Mouse (Mus musculus) kidney, postnatal 4 days (tissue): ENCODE measurements at regions not wholly inside any gene's neighbourhood (a gene's known extent, or its start where the extent isn't known, plus 50 kb on each side); places are given as distances from the start of the nearest gene placed in this dataset.
A peak's percentile ranks its signal among the peaks of the same experiment; 100 is the strongest.
"Not testable (repeated sequence)": the region's sequence is repeated elsewhere in the genome, so short reads cannot be mapped to it uniquely, and the experiment has no call there.

Experiments used
- DNase-seq, 2 experiments: peaks; one replicate each; pipeline ENCODE4 v3.0.0; 2021; ENCODE audit warnings: mixed read lengths in 2 of 2

DNA sequence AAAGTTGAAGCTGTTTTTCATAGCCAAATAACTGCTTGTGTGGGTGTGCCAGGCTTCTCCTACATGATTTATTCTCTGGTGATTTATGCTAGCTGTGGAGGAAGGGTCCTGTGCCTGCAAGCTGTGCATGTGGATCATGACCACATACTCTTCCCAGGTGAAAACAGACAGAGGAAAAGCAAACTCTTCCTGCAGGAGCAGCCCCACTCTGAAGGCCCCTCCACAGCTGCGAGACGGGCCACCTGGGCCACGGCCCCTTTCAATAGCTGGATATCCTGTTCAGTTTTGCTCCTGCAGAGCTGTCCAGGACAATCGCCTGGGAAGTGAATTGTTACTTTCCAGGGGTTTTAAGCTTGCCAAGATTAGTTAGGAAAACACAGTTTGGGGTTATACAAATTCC lies 722.3 kb upstream of the Marcks start:
- DNase-seq, result peak; percentile 57 to 65

DNA sequence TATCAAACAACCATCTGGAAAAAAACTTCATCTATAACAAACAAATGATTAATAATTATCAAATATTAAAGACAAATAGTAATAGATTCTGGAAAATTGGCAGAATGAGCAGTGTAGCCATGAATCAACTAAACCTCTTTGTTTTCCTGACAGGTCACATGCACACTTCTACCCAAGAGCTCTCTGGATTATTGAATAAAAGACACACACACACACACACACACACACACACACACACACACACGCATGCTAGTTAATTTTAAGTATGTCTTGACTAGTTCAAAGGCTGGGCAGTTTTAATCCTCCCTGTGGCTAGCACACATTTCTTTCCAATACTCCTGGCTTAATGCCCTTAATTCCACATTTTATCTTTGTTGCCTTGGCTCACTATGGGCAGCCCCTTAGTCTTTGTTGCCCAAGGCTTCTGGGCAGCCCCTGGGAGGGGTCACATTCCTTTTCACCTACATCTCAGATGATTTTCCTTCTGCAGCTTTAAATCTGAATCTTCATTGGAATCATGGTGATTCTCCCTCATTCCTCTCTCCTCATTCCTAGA lies 710.6 kb upstream of the Marcks start:
- DNase-seq, result no peak

DNA sequence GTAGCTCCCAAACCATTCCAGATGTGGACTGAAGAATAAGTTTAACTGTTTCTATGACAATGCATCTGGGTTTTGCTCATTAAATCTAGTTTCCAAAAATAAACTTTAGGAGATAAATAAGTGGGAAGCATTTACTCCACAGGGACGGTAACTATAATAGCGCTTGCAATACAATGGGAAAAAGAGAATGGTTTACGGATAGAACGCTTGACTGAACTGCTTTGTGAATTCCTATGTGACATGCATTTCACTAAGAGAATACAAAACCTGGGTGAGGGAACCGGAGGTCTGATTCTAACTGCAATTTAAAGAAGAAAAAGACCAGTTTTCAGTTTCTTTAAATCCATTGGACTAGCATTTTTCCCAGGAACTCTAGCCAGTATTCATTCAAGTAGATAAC lies 704.1 kb upstream of the Marcks start:
- no peak for DNase-seq

DNA sequence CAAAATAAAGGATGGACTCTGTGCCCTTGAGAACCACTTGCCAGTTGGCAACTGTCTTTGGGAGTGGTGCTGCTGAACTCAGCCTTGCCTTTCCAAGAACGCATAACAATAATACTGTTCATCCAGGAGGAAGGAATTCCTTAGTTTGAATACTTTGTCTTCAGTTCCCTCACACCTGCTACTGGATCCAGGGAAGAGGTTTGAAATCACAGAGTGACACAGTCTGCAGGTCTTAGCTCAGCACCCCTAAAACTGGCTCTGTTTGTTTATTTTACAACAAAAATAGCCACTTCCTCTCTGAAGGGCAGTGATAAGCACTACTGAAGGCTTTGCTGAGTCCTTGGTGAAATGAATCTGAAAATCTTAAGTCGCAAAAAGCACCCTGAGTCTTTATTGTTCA lies 703.1 kb upstream of the Marcks start:
- no peak for DNase-seq

DNA sequence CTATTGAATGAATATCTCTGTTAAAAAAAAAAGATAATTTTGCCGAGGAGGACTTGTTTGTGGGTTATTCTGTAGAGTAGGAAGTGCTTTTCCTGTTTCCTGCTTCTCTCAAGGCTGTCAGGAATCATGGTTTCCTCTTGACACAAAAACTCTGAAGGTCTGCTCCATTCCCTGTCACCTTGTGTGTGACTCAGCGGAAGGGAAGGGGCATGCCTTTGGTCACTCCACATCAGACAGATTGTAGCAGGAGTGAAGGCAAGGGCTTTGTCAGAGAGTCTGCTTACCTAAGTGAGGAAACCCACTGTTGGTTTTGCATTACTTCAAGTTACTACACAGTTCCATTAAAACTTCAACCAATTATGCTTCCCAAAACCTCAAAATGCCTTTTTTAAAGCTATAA lies 699.0 kb upstream of the Marcks start:
- DNase-seq, result peak; percentile 5 to 9

DNA sequence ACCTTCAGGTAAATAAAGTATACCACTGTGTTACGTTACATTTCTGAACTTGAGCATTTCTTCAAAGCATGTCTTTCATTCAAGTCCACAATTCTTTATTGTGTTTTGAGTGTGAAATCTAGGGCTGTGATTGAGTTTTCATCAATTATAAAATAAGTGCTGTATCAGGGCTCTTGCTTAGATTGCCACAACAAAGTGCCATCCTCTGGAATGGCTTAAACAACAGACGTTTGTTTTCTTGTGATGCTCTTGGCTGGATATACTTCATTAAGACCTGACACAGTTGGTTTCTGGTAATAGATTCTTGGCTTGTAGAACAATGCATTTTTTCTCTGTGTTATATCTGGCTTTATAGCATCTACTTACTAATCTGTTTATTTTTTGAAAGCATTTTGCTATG lies 674.3 kb upstream of the Marcks start:
- no peak for DNase-seq

DNA sequence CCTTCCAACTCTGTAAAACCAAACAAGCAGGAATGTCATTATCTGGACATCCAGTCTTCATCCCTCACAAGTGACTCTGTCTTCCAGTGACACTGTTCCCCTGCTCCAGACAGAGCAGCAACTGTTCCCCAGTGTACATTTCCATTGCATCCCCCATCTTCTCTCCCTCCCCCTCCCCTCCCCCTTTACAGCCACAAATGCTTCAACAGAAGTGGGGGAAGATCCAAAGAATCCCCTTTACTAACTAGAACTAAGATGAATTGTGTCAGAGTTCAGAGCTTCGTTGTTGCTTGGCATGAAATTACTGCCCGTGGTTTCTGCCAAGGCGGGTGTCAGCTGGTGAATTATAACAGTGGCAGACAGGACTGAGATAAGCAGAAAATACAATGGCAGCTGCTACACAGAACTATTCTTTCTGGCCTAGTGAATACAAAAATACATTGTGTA lies 673.7 kb upstream of the Marcks start:
- peak; percentile 19 to 41 for DNase-seq

DNA sequence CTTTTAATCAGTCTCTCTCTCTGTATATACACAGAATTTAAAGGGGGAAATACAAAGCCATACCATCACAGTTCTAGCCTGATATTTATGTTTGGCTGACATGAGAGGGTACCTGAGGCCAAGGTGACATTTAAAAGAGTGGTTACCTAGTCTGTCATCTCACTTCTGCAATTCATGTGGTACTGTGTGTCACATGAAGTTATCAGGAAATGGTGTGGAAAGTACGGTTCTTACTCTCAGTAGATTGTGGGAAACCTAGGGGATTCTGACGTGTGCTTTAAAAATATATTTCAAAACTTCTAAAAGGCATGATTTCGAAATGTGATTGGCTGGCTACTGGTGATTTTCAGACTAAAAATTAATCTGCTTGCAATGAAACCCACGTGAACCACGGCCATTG lies 673.1 kb upstream of the Marcks start:
- no peak for DNase-seq

DNA sequence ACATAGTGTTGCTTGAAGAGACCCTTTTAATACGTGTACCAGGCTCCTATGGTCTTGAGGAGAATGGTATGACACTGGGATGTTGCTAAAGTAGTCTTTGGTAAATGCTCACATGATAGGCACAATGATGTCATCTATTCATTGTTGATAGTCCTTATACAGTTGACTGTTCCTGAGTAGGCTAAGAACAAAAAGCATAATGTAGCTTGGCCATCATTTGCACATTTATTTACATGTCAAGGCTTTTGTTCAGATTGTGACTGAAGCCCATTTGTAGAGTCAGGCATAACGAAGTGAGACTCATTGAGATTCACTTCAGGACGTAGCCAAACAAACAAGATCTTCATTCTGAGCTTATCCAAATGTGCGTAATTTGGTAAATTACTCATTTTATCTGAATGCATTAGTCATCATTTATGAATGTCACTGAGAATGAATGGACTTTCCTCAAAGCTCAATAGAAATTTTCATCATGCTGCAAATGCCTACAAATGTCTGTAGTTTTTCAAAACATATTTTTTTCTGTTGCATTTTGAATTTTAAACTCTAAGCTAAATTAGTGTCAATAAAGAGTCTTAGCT lies 664.6 kb upstream of the Marcks start:
- DNase-seq, result no peak

DNA sequence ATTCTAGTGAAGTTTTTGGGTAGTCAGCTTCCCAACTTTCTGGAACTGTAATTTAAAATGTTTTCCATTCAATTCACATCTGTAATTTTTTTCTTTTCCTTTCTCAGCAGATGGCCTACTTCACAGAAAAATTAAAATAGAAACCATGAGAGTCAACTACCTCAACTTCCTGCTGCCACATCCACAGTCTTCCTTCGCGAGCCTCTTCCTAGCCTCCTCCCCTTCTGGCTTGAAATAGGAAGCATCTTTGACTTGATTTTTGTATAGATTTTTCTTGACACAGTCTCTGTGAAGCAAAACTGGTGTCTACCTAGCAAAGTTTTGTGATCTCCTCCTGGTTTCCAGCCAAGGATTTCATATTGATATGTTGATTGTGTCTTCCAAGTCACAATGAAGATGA lies 660.7 kb upstream of the Marcks start:
- DNase-seq, result no peak

DNA sequence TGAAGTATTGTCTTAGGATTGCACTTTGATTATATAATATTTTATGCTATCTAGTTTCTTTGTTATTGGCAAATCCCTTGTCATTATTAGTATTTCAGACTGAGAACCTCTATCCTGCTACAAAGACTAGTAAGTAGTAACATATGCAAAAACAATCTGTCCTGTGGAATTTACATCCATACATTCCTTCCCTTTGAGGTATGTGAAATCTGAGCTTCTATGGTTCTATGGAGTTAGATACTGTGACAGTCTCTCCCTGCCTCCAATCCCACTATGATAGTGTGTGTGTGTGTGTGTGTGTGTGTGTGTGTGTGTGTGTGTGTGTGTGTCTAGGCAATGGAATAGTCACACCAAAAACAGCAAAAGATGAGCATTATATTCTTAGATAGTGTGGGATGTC lies 659.6 kb upstream of the Marcks start:
- no peak for DNase-seq

DNA sequence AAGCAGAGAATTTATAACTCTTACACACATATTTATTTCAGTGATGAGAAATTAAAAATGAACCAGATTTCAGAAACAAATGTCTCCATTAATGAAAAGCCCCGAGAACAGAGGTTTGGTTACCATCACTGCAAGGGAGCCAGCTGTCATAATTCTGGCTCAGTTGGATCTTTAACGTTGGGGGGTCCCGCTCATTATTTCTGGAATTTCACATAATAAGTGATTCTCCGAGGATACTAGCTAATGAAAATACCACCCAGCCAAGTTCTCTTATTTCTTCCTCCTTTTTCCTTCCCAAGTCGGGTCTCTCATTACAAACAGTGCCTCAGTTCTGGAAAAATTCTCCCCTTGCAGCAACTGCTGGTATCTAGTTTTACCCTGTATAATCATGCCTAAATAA lies 659.0 kb upstream of the Marcks start:
- DNase-seq, result peak in 1 of 2 experiments; percentile 1

DNA sequence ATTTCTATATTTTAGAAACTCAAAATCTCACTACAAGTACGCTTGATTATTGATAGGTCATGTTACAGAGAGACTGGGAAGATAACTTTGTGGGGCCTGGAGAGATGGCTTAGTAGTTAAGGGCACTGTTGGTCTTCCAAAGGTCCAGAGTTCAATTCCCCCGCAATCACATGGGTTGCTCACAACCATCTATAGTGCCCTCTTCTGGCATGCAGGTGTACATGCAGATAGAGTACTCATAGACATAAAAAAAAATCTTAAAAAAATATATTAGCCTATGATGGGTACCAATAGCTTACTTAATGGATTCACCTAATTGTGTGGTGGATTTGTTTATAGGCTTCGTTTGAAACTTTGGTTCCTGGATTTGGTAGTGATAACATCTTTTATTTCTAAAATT lies 654.2 kb upstream of the Marcks start:
- DNase-seq, result no peak

DNA sequence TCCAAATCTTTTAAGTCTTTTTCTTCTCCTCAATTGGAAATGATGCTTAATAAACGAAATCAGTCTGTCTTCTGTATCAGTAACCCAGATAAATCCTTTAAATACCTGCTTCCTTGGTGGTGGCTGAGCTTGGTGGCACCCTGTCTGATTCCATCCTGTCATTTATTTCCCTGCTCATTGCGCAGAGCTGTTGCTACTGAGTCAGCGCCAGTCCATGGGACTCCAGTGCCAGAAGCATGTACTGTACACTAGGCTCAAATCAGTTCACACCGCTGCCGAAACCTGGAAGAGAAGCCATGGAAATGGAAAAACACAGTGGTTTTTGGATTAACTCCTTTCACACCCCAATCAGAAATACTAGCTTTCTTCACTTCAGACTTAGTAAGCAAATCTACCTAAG lies 649.3 kb upstream of the Marcks start:
- DNase-seq, result no peak

DNA sequence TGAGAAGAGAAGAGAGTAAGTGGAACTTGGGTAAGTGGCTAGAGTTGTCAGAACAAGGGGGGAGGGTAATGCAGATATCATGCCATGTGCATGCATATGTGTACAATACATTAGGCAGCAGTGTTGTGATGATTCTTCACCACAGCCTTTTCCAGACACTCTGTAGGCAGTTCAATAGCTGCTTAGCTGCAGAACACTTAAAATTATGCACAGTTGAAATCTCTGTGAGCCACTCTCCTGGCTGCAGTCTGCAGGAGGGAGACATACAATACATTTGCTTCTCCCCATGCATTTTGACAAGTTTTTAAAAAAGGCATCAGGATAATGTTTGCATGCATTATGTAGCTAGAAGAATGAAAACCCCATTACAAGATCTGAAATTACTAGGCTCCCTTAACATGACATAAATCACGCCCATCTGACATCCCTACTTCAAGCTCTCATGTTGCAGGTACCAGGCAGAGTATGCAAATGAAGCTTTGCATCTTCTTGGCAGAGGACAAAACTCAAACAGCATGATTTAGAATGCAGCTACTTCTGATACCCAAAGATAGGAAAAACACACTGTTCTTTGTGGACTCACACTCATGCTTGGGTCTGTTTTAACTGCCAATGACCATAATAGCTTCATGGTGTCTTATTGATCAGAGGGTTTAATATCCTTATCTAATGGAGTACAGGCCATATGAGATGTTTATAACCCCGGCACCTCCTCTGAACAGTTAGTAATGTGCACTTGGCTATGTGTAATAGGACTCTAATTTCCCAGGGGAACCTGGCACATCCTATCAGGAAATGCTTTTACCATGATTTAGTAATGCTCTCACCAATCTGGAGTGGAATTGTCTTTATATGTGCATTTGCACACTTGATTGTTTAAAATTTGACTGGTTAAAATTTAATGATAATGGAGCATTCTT lies 640.9 kb upstream of the Marcks start:
- no peak for DNase-seq

DNA sequence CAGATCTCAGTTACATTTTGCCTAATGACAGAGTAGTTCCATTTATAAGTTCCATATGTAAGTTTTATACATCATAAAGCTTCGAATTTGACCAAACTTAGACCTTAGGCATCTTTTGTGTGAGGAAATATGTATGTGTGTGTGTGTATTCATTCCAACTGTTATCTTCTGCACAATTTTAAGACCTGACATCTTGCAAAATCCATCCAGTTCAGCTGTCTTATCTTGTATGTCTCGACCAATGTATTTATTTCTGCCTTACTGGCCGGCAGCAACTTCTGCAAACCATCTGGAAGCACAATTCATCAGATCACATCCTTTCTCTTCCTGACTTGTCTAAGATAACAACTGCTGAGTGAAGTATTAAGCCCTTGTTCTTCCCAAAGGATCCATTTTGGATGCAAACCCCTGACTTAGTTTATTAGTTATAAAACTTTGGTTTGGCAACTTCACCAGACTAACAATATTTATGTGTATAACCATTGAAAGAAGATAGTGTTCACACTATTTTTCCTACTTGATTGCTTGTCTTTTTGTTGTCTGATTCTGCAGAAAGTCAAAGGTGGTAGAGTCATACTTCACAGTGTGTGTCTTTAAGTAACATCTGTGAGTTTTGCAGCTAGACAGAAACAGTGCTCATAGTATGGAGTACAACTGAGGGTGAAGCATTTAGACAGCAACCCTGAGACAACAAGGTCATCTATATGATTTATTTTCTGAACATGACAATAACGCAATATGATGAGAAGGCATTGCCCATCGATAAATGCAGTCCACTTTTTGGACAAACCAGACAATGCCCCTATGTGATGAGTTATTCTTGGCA lies 622.0 kb upstream of the Marcks start:
- no peak for DNase-seq

DNA sequence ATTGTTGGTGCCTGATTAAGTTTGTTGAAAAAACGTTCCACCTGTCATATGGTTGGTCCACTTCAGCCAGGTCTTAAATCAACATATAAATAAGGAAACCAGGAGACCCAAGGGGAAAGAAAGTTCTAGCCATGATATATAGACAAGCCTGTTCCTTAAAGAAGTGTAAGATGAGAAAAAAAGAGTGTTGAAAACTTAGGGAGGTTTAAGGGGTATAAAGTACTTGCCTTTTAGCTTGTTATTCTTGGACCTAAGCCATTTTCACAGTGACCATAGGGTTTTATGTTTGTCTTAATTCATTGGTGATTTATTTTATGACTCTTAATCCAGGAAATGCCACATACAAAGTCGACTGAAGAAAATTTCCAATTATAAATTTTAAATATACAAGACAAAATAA lies 602.9 kb upstream of the Marcks start:
- DNase-seq, result no peak

DNA sequence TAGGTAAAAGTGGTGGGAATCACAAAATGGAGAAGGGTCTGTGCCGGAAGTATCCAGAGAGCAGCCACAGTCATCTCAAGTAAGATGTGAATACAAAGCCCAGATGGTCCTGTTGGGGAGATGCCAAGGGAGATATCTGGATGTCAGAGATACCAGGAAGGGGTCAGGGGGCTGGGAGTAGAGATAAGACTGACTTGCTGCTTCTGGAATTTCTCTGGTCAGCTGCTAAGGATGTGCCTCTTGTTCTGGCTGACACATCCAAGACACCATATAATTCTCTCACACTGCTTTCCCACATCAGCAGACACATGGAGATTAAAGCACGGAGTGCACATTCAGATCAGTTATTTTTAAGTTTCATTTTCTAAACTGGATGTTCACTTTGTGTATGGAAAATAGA lies 600.3 kb upstream of the Marcks start:
- DNase-seq, result peak; percentile 33 to 50

DNA sequence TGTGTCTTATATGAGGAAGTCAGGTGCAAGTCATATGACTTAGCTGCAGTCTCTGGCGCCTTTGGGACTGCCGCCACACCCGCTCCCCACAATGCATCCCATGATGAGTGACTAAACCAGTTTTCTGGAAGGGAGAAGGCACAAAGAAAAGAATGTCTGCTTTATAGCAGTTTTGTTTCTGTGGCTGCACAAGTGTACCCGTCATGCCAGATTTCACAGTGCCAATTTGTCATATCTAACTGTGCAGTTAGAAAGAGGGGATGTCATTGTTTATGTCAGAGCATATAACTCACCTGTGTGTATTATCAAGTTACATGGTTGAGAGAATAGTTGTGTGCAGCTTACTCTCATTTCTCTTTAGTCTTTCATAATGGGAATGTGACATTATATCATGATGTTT lies 586.9 kb upstream of the Marcks start:
- DNase-seq, result no peak

DNA sequence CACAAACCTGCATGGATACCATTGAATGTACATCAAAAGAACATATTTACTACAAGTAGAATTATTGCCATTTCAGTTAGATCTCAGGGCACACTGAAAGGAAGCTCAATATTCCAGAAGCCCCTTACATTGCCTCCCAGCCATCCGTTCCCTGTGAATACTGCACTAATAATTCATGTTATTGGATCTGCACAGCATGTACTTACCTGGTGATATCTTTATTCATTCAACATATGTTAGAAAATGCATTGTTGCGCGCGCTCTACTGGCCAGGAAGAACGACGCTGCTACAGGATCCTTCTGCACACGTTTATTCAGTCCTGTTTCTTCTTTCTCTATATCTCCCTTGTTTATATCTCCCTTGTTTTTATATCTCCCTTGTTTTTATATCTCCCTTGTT lies 586.3 kb upstream of the Marcks start:
- not testable (repeated sequence) for DNase-seq

DNA sequence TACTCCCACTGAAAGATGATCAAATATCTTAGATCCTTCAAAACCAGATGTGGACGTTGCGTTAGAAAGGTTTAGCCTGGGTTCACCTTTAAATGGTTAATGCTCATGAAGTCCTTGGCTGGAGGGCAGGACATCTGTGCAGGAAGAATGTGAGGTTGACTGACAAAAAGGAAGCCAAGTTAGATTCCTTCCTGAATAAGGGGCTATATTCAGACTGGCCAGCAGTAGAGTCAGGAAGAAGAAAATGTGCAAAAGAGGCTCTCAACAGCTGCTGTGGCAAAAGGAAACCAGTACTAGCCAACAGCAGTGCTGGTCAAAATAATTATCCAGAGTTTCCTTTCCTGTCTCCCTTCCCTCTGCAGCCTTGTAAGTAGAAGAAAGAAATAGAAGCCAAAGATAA lies 582.0 kb upstream of the Marcks start:
- DNase-seq, result no peak

DNA sequence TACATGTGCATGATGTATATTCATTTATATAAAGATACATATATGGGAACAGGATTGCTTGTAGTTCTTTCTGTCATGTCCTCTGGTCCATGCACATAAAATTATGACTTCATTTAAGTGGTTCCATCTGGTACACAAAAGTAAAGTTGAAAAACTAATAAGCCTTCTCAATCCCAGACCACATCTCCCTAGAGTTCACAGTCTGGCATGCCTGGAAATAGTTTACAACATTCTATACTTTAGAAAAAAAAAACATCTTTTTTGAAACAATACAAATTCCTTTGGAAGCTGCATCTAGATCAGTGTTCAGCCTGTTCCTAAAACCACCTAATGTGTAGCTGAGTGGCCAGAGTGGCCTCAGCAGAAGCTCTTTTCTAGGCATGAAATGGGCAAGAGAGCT lies 578.2 kb upstream of the Marcks start:
- no peak for DNase-seq

DNA sequence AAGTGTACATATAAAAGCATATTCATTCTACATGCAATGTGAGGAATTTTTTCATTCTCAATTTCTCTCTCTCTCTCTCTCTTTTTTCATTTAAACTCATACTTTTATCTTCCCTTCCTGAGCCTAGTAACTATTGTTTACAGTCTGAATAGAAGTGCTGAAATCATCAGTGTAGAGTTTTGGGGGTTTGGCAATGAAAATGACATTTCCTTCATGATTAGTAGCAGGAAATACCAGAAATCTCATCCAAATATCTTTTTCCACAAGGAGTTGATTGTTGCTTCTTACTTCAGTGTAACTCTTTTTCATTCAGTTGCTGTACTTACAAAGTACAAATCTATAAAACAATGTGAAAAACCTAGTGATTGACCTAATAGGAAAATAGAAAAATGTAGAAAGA lies 572.7 kb upstream of the Marcks start:
- no peak for DNase-seq
